Mouse (Mus musculus): Measurements from ENCODE around the gene Ica1. TPM values are rescaled to one million over a fixed set of nuclear protein-coding genes. Genes with fewer than 3 reads are reported as not detected.

Ica1 gene
- polyA plus RNA-seq, 1 experiment, result 48.6 TPM

DNA sequence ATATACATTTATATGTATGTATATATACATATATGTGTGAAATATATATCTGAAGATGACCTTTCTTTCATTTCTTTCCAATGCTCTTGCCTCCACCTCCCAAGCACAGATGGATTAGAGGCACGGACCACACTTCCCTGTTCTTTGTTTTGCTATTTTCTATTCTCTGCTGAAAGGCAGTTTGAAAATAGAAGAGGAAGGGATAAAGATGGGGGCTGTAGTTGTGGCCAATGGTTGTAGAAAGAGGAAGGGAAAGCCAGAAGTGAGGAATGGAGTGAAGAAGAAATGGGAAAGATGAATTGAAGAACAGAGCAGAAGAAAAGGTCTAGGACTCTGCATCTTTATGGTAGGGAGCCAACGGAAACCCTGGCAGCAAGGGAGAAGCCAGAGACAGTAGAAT, 122.8 kb downstream of the Ica1 start:
- H3K9me3 ChIP-seq, result no peaks in the 10 kb centered on the region
- no peak for TF ChIP-seq GATA1 (IDR thresholded peaks at IDR 0.05; ENCODE audit: borderline replicate concordance, low read length)
- TF ChIP-seq FLI1 (IDR thresholded peaks at IDR 0.05; ENCODE audit: low read length), result no peak
- H3K4me3 ChIP-seq (replicated peaks), result no peak overlapping the region
- peaks cover 57% of the 10 kb centered on the region for H3K36me3 ChIP-seq (replicated peaks; ENCODE audit: low read length)
- no peaks in the 10 kb centered on the region for H3K27me3 ChIP-seq (replicated peaks)
- H3K4me1 ChIP-seq, result peaks cover 9% of the 10 kb centered on the region

DNA sequence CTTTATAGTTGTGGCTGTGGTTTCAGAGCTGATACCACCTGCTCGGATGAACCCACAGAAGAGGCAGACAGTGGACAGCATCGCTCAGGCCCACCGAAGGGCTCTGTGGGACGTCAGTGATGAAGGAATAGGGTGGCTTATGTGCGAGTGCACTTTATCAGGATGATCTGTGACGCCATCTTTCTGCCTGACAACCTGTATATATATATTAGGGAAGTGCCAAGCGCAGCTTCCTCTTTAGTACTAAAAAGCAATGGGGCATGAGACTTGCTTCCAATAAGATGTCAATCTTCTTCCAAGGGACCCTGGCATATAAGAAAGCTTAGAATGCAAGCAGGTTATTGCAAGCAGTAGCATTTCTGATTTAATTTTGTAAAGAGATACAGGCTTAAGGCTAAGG, 127.9 kb downstream of the Ica1 start:
- H3K36me3 ChIP-seq (replicated peaks; ENCODE audit: low read length), result peaks cover 42% of the 10 kb centered on the region
- no peaks in the 10 kb centered on the region for H3K9me3 ChIP-seq
- TF ChIP-seq FLI1 (IDR thresholded peaks at IDR 0.05; ENCODE audit: low read length) (no peak), GATA1 (IDR thresholded peaks at IDR 0.05; ENCODE audit: borderline replicate concordance, low read length) (no peak)
- H3K27me3 ChIP-seq (replicated peaks), result no peaks in the 10 kb centered on the region
- H3K4me3 ChIP-seq (replicated peaks), result no peak overlapping the region
- peaks cover 30% of the 10 kb centered on the region for H3K4me1 ChIP-seq

DNA sequence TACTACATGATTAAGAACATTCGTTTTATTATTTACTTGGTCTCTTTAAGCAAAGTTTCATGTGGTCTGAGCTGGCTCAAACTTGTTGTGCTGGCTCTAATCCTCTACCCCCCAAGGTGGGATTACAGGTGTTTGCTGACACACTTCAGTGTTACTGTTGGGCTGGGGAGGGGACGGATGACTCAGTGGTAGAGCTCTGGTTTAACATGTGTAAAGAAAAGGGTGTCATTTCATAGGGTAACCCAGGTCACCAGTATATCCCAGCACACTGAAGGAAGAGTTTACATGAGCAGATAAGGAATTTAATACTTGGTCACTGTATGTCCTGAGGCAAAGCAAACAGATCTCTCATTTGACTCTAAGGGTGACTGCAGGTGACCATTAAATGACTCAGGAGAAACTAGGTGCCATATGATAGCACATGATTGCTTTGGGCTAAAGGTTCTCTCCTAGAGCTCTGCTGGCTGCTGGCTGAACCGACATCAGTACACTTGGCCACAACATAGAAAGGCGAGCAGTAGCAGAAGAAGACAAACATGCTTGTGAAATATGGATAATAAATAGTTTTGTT, 128.9 kb downstream of the Ica1 start:
- H3K36me3 ChIP-seq (replicated peaks; ENCODE audit: low read length), result peaks cover 40% of the 10 kb centered on the region
- no peak for TF ChIP-seq FLI1 (IDR thresholded peaks at IDR 0.05; ENCODE audit: low read length)
- no peak for TF ChIP-seq GATA1 (IDR thresholded peaks at IDR 0.05; ENCODE audit: borderline replicate concordance, low read length)
- no peaks in the 10 kb centered on the region for H3K9me3 ChIP-seq
- peaks cover 24% of the 10 kb centered on the region for H3K4me1 ChIP-seq
- no peaks in the 10 kb centered on the region for H3K27me3 ChIP-seq (replicated peaks)
- H3K4me3 ChIP-seq (replicated peaks), result no peak overlapping the region

DNA sequence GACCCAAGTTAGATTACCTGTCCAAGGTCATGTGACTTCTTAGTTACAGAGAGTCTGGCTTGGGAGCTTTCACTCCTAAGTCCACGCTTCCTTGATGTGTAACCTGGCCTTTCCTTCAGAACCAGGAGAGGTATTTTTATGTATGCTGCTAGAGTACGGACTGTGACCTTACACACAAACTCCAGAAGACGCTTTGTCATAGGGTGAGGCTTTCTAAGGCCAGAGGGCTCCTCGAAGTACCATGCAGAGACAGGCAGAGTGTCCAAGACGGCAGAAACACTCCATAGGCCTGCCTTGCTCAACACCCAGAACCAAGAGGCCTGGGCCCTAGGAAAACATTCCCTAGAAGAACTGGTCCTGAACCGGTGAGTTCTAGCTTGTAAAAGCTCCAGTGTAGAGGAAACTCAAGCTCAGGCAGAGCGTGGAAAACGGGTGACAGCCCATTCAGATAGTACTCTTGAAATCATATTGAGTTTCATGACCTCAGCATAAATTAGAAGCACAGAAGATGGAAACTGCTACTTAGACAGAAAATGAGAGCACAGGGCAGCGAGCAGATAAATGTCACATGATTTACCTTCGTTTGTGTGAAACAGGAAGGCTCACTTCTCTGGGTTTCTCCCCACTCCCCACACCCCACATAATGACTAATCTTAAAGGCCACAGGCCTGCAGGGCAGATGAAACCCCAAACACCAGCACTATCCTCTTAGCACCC, 129.9 kb downstream of the Ica1 start:
- H3K36me3 ChIP-seq (replicated peaks; ENCODE audit: low read length), result peaks cover 40% of the 10 kb centered on the region
- no peak overlapping the region for H3K4me3 ChIP-seq (replicated peaks)
- H3K4me1 ChIP-seq, result peaks cover 24% of the 10 kb centered on the region
- no peaks in the 10 kb centered on the region for H3K9me3 ChIP-seq
- H3K27me3 ChIP-seq (replicated peaks), result no peaks in the 10 kb centered on the region
- TF ChIP-seq GATA1 (IDR thresholded peaks at IDR 0.05; ENCODE audit: borderline replicate concordance, low read length) (no peak), FLI1 (IDR thresholded peaks at IDR 0.05; ENCODE audit: low read length) (no peak)

DNA sequence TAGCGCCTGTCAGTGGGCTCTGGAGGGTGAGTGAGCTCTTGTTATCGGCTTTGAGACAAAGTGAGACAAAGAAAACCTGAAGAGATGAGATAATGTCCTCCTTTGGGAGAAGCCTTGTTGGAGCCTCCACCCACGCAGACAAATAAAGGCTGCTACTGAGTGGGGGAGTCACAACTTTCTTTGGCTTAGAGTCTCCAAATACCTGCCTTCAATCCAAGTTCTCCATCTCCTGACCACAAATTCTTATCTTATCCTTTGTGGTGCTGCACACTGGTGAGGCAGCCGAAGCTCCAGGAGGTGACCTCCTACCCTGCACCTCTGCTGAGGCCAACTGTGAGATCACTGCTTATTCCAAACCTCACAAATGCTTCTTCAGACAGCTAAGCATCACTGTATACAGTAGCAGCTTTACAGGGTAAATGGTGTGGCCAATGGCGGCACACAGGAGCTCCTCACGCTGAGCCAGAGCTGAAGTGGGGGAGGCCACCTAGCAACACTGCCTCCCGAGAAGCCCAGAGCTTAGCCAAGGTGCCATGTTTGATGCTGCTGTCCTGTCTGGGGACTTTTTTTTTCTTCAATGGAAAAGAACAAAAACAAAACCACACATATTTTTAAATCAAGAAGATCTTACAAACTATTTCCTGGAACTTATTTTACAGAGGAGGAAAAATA, 130.6 kb downstream of the Ica1 start:
- Histone ChIP-seq H3K4me1 (peaks cover 25% of the 10 kb centered on the region), H3K36me3 (replicated peaks; ENCODE audit: low read length) (peaks cover 41% of the 10 kb centered on the region), H3K27me3 (replicated peaks) (no peaks in the 10 kb centered on the region), H3K9me3 (no peaks in the 10 kb centered on the region), H3K4me3 (replicated peaks) (no peak overlapping the region)
- TF ChIP-seq FLI1 (IDR thresholded peaks at IDR 0.05; ENCODE audit: low read length) (no peak), GATA1 (IDR thresholded peaks at IDR 0.05; ENCODE audit: borderline replicate concordance, low read length) (no peak)

DNA sequence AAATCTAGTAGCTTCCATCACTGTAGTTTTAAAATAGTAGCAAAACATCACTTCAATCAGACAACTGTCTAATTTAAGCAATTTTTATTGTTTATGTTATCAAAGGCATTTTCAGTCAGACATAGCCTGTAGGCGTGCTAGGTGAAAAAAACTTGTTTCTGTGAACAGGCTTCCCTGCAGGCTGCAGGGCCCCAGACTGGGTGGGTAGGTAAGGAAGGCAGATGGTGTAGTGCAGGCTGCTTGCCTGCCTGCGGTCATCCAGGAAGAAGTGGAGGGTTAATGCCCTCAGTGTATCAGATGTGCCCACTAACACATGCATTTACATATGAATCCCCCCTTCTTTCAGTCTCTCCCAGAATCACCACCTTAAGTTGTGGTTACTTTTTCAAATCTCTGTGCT, 132.6 kb downstream of the Ica1 start:
- no peaks in the 10 kb centered on the region for H3K27me3 ChIP-seq (replicated peaks)
- H3K4me3 ChIP-seq (replicated peaks), result no peak overlapping the region
- peaks cover 43% of the 10 kb centered on the region for H3K36me3 ChIP-seq (replicated peaks; ENCODE audit: low read length)
- H3K9me3 ChIP-seq, result no peaks in the 10 kb centered on the region
- peaks cover 45% of the 10 kb centered on the region for H3K4me1 ChIP-seq
- TF ChIP-seq FLI1 (IDR thresholded peaks at IDR 0.05; ENCODE audit: low read length) (no peak), GATA1 (IDR thresholded peaks at IDR 0.05; ENCODE audit: borderline replicate concordance, low read length) (no peak)

DNA sequence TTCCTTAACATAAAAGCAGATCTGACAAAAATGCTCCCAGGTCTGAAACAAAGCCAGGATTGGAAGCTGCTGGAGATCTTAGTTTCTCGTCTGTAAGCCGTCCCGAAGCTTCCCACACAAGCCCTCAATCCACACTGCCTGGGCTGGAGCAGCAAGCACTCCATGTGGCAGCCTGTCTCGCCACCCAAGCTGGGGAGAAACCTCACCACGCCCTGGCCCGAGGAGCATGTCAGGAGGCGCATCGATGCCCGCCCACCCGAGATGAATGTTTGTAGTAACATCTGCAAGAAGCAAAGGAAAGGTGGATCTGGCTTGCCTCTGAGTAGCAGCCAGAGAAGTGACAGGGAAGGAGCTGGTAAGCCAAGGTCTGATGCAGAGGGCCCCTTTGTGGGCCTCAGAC, 133.6 kb downstream of the Ica1 start:
- Histone ChIP-seq H3K4me3 (replicated peaks) (no peak overlapping the region), H3K36me3 (replicated peaks; ENCODE audit: low read length) (peaks cover 39% of the 10 kb centered on the region), H3K4me1 (peaks cover 53% of the 10 kb centered on the region), H3K27me3 (replicated peaks) (no peaks in the 10 kb centered on the region), H3K9me3 (no peaks in the 10 kb centered on the region)
- TF ChIP-seq GATA1 (IDR thresholded peaks at IDR 0.05; ENCODE audit: borderline replicate concordance, low read length) (no peak), FLI1 (IDR thresholded peaks at IDR 0.05; ENCODE audit: low read length) (no peak)

DNA sequence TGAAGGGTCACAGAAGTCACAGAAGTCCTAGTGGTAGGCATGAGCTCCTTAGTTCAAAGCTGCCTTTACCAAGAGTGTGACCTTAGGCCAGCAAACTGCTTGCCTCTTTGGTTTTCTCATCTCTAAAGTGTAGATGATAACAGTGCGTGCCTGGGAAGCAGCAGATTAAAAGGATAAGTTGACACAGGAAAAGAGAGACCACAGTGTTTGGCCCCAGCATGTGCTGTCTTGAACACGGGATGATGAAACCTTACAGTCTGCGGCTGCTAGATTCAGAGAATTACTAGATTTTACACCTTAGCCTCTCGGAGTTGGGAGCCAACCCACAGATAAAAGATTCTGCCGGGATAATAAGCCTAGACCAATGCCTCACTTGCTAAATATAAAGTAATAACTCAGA, 137.4 kb downstream of the Ica1 start:
- no peaks in the 10 kb centered on the region for H3K27me3 ChIP-seq (replicated peaks)
- no peak overlapping the region for H3K4me3 ChIP-seq (replicated peaks)
- TF ChIP-seq FLI1 (IDR thresholded peaks at IDR 0.05; ENCODE audit: low read length) (no peak), GATA1 (IDR thresholded peaks at IDR 0.05; ENCODE audit: borderline replicate concordance, low read length) (no peak)
- H3K4me1 ChIP-seq, result peaks cover 40% of the 10 kb centered on the region
- H3K9me3 ChIP-seq, result no peaks in the 10 kb centered on the region
- H3K36me3 ChIP-seq (replicated peaks; ENCODE audit: low read length), result peaks cover 53% of the 10 kb centered on the region

DNA sequence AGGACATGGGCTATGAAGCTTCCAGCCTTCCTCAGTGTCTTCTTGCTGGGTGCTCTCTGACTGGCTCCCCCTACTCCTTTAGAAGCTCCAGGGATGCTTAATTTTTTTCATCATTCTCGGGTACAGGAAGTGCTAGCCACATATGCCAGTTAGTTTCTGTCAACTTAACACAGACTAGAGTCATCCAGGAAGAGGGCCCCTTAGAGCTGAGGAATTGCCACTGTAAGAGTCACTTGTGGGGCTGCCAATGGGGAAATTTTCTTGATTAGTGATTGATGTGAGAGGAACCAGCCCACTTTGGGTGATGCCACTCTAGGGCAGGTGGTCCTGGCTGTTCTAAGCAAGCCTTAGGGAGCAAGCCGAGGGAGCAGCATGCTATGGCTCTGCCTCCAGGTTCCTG, 138.8 kb downstream of the Ica1 start:
- Histone ChIP-seq H3K27me3 (replicated peaks) (no peaks in the 10 kb centered on the region), H3K4me3 (replicated peaks) (no peak overlapping the region), H3K4me1 (peaks cover 40% of the 10 kb centered on the region), H3K9me3 (no peaks in the 10 kb centered on the region), H3K36me3 (replicated peaks; ENCODE audit: low read length) (peaks cover 48% of the 10 kb centered on the region)
- TF ChIP-seq FLI1 (IDR thresholded peaks at IDR 0.05; ENCODE audit: low read length), result no peak
- TF ChIP-seq GATA1 (IDR thresholded peaks at IDR 0.05; ENCODE audit: borderline replicate concordance, low read length), result no peak

DNA sequence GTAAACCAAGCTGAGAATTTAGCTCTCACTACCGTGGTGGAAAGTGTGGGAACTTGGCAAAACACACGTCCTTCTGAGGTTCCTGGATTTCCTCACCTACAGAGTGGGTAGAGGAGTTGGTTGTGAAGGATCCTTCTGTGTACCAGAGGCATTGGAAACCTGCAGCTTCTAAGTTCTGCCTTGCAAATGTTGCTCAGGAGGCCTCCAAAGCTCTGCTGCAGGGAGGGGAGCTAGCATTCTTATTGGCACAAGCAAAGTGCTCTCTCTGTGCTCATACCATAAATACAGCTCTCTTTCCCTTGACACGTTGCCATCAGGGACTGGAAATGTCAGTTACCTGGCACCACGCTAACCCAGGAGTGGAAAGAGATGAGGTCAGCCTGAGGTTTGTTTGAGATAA, 139.4 kb downstream of the Ica1 start:
- Histone ChIP-seq H3K27me3 (replicated peaks) (no peaks in the 10 kb centered on the region), H3K4me1 (peaks cover 40% of the 10 kb centered on the region), H3K9me3 (no peaks in the 10 kb centered on the region), H3K4me3 (replicated peaks) (no peak overlapping the region), H3K36me3 (replicated peaks; ENCODE audit: low read length) (peaks cover 48% of the 10 kb centered on the region)
- TF ChIP-seq GATA1 (IDR thresholded peaks at IDR 0.05; ENCODE audit: borderline replicate concordance, low read length) (no peak), FLI1 (IDR thresholded peaks at IDR 0.05; ENCODE audit: low read length) (no peak)
